Comparison of ENCODE assay signal across 10 mouse cellular contexts in the genomic region with DNA sequence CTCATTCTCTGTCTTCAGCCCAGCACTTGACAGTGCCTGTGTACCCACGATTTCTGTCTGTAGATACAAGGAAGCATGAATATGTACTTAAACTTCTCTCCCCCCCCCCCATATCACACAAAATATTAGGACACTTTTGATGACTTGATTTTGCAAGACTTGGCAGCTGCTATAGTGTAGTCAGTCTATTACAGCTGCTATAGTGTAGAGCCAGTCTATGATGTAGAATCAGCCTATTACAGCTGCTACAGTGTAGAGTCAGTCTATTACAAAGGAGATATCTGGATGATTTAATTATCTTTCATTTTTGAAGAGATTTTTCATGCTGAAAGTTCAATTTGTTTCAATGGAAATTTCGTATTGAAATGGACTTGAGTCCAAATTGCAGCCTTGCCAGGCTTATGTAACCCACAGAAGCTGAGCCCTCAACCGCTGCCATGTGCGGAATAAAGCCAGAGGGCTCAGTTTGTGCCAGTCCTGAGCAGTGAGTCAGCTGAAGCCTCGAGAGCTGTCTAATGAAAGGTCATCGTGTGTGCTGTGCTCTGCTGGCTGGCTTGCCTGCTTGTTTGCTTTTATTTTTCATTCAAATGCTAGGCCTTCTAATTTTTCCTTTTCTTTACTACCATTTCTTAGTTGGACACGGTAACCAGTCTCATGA. TPM values are rescaled to one million over a fixed set of nuclear protein-coding genes. Genes with fewer than 3 reads are reported as not detected.
A peak's percentile ranks its signal among the peaks of the same experiment; 100 is the strongest.
DNase-seq lines count a peak whose midpoint lies in the region; ATAC-seq lines count a peak whose summit lies in the region.
"Had no signal": no experiment of that assay in that cellular context is flagged by ENCODE, and none has a peak within 500 bp of the region (broad histone marks: within the 10 kb centered on the region; RNA-seq: fewer than 3 reads in every experiment).

No protein-coding gene starts in this region.

- no peaks in the 10 kb centered on the region for H3K36me3 ChIP-seq in kidney, embryonic 14.5 days (ENCODE audit: control insufficient read depth, insufficient read depth, low read length)
- no peaks in the 10 kb centered on the region for H3K36me3 ChIP-seq in neural tube, embryonic 15.5 days
- 0 out of 2 replicates have a peak, but pooled peaks cover 10% of the 10 kb centered on the region for H3K36me3 ChIP-seq in midbrain, embryonic 14.5 days (ENCODE audit: control insufficient read depth, insufficient read depth, low read length)
- H3K36me3 ChIP-seq: liver, embryonic 15.5 days had no signal

- no peaks in the 10 kb centered on the region for H3K9me3 ChIP-seq in kidney, embryonic 14.5 days (ENCODE audit: control insufficient read depth, low read length)
- no peaks in the 10 kb centered on the region for H3K9me3 ChIP-seq in neural tube, embryonic 15.5 days (replicated peaks)
- no peaks in the 10 kb centered on the region for H3K9me3 ChIP-seq in midbrain, embryonic 14.5 days (ENCODE audit: control insufficient read depth, low read length)
- H3K9me3 ChIP-seq: liver, embryonic 15.5 days had no signal

- no peaks in the 10 kb centered on the region for H3K27me3 ChIP-seq in kidney, embryonic 14.5 days (ENCODE audit: control insufficient read depth, insufficient read depth, low read length)
- H3K27me3 ChIP-seq in neural tube, embryonic 15.5 days (replicated peaks) = no peaks in the 10 kb centered on the region
- no peaks in the 10 kb centered on the region for H3K27me3 ChIP-seq in midbrain, embryonic 14.5 days (ENCODE audit: control insufficient read depth, insufficient read depth, low read length)
- H3K27me3 ChIP-seq: liver, embryonic 15.5 days had no signal

- no peak overlapping the region for H3K9ac ChIP-seq in kidney, embryonic 14.5 days (ENCODE audit: low read depth, low read length)
- no peak overlapping the region for H3K9ac ChIP-seq in neural tube, embryonic 15.5 days (replicated peaks)
- no peak overlapping the region for H3K9ac ChIP-seq in midbrain, embryonic 14.5 days (replicated peaks; ENCODE audit: low read length)
- H3K9ac ChIP-seq: liver, embryonic 15.5 days had no signal

- DNase-seq in kidney, adult 18-20 months = peak; percentile 68
- DNase-seq in adrenal gland, adult 8-10 months = peak; percentile 90
- peak; percentile 73 to 85 for DNase-seq in gastrocnemius, adult 8-10 months (ENCODE audit: low spot score in 2 of 2)
- peak; percentile 40 to 75 for DNase-seq in layer of hippocampus, postnatal 14 days (ENCODE audit: low spot score in 2 of 2)
- peak; percentile 25 for DNase-seq in right cerebral cortex, postnatal 14 days
- no peak for DNase-seq in midbrain, embryonic 14.5 days

- no peak for ATAC-seq in kidney, embryonic 14.5 days (ENCODE audit: low FRiP score, low TSS enrichment)
- no peak for ATAC-seq in neural tube, embryonic 15.5 days (ENCODE audit: low FRiP score)
- no peak for ATAC-seq in midbrain, embryonic 14.5 days (ENCODE audit: low FRiP score, low TSS enrichment)

- no peak overlapping the region for H3K4me2 ChIP-seq in kidney, embryonic 14.5 days (replicated peaks; ENCODE audit: low read depth, low read length)
- no peak overlapping the region for H3K4me2 ChIP-seq in neural tube, embryonic 15.5 days
- H3K4me2 ChIP-seq in midbrain, embryonic 14.5 days (ENCODE audit: low read length) = no peak overlapping the region
- H3K4me2 ChIP-seq: liver, embryonic 15.5 days had no signal

- H3K27ac ChIP-seq in kidney, embryonic 14.5 days (ENCODE audit: low read depth, low read length) = no peak overlapping the region
- H3K27ac ChIP-seq in neural tube, embryonic 15.5 days (replicated peaks) = no peak overlapping the region
- no peak overlapping the region for H3K27ac ChIP-seq in midbrain, embryonic 14.5 days (replicated peaks; ENCODE audit: low read depth, low read length)
- H3K27ac ChIP-seq: liver, embryonic 15.5 days had no signal

- no peak overlapping the region for H3K4me3 ChIP-seq in kidney, embryonic 14.5 days (ENCODE audit: low read length)
- H3K4me3 ChIP-seq in neural tube, embryonic 15.5 days (replicated peaks) = no peak overlapping the region
- no peak overlapping the region for H3K4me3 ChIP-seq in midbrain, embryonic 14.5 days (replicated peaks; ENCODE audit: low read depth, low read length)
- H3K4me3 ChIP-seq: liver, embryonic 15.5 days had no signal

- no peaks in the 10 kb centered on the region for H3K4me1 ChIP-seq in kidney, embryonic 14.5 days (ENCODE audit: control insufficient read depth, insufficient read depth, low read length)
- no peaks in the 10 kb centered on the region for H3K4me1 ChIP-seq in neural tube, embryonic 15.5 days
- no peaks in the 10 kb centered on the region for H3K4me1 ChIP-seq in midbrain, embryonic 14.5 days (ENCODE audit: control insufficient read depth, insufficient read depth, low read length)
- H3K4me1 ChIP-seq: liver, embryonic 15.5 days had no signal

- 88% methylated on average over 7 of the region's 7 CpGs for WGBS in kidney, embryonic 14.5 days
- 83% methylated on average over 7 of the region's 7 CpGs for WGBS in neural tube, embryonic 15.5 days
- WGBS in midbrain, embryonic 14.5 days = 81% methylated on average over 7 of the region's 7 CpGs

RNA-seq across cellular contexts. Expression of gene Abhd6, which starts 36.2 kb away (rescaled TPM):
- 25.4 and 25.7 TPM in 2 replicates for polyA plus RNA-seq in kidney, embryonic 14.5 days (2014; fragmentation: Nextera tagmentation; extraction: Ambion mirVana)
- 100 to 1,000 TPM in 2 of 4 experiments, 10 to 100 TPM in 2; 87.1 to 147 (median 102) TPM for total RNA-seq in adrenal gland, adult 8-10 months (2022)
- total RNA-seq in gastrocnemius, adult 8-10 months (2022) = 10 to 100 TPM in 1 of 4 experiments, 1 to 10 TPM in 3; 6.8 to 10.2 (median 8.3) TPM
- total RNA-seq in layer of hippocampus, postnatal 14 days (2021) = 10 to 100 TPM; 61.4 to 61.8 TPM
- 39.4 and 40.1 TPM in 2 replicates for polyA plus RNA-seq in neural tube, embryonic 15.5 days (2015; fragmentation: Nextera tagmentation; extraction: Ambion mirVana)
- polyA plus RNA-seq in midbrain, embryonic 14.5 days (2014; fragmentation: Nextera tagmentation; extraction: Ambion mirVana) = 31.0 and 31.6 TPM in 2 replicates
- total RNA-seq: MEL had no signal

RNA-seq across cellular contexts. Expression of gene Rpp14, which starts 41.2 kb away (rescaled TPM):
- polyA plus RNA-seq in kidney, embryonic 14.5 days (2014; fragmentation: Nextera tagmentation; extraction: Ambion mirVana) = 48.7 and 71.6 TPM in 2 replicates
- total RNA-seq in adrenal gland, adult 8-10 months (2022) = 10 to 100 TPM; 35.2 to 44.8 (median 41.3) TPM
- total RNA-seq in gastrocnemius, adult 8-10 months (2022) = 10 to 100 TPM; 31.3 to 35.1 (median 33.2) TPM
- 10 to 100 TPM; 24.5 to 25.4 TPM for total RNA-seq in layer of hippocampus, postnatal 14 days (2021)
- 43.1 and 57.9 TPM in 2 replicates for polyA plus RNA-seq in neural tube, embryonic 15.5 days (2015; fragmentation: Nextera tagmentation; extraction: Ambion mirVana)
- 52.1 and 59.6 TPM in 2 replicates for polyA plus RNA-seq in midbrain, embryonic 14.5 days (2014; fragmentation: Nextera tagmentation; extraction: Ambion mirVana)

RNA-seq across cellular contexts. Expression of gene Dnase1l3, which starts 44.5 kb away (rescaled TPM):
- polyA plus RNA-seq in kidney, embryonic 14.5 days (2014; fragmentation: Nextera tagmentation; extraction: Ambion mirVana) = 0.14 and 0.31 TPM in 2 replicates
- under 1 TPM; 0.37 to 0.78 (median 0.55) TPM for total RNA-seq in adrenal gland, adult 8-10 months (2022)
- total RNA-seq in gastrocnemius, adult 8-10 months (2022) = not detected
- not detected for total RNA-seq in layer of hippocampus, postnatal 14 days (2021)
- 0.08 and 1.6 TPM in 2 replicates for polyA plus RNA-seq in neural tube, embryonic 15.5 days (2015; fragmentation: Nextera tagmentation; extraction: Ambion mirVana)
- 0.09 TPM in 1 of 2 replicates, not detected in the other for polyA plus RNA-seq in midbrain, embryonic 14.5 days (2014; fragmentation: Nextera tagmentation; extraction: Ambion mirVana)
- total RNA-seq: MEL had no signal

RNA-seq across cellular contexts. Expression of gene Pxk, which starts 59.1 kb away (rescaled TPM):
- polyA plus RNA-seq in kidney, embryonic 14.5 days (2014; fragmentation: Nextera tagmentation; extraction: Ambion mirVana) = 25.2 and 32.2 TPM in 2 replicates
- total RNA-seq in adrenal gland, adult 8-10 months (2022) = 10 to 100 TPM; 62.3 to 72.3 (median 68.1) TPM
- 10 to 100 TPM; 11.4 to 14.9 (median 12.6) TPM for total RNA-seq in gastrocnemius, adult 8-10 months (2022)
- 10 to 100 TPM; 25.7 to 26.4 TPM for total RNA-seq in layer of hippocampus, postnatal 14 days (2021)
- 75.2 and 78.5 TPM in 2 replicates for polyA plus RNA-seq in neural tube, embryonic 15.5 days (2015; fragmentation: Nextera tagmentation; extraction: Ambion mirVana)
- polyA plus RNA-seq in midbrain, embryonic 14.5 days (2014; fragmentation: Nextera tagmentation; extraction: Ambion mirVana) = 48.4 and 57.1 TPM in 2 replicates

Comparison
In these comparisons a context has a peak if more than half of its experiments do, and no peak if none do; other contexts are left out.
1. RNA of gene Abhd6, which starts 36.2 kb away (total RNA-seq): 87.1 to 147 TPM in adrenal gland, adult 8-10 months and 61.4 to 61.8 TPM in layer of hippocampus, postnatal 14 days; 6.8 to 10.2 TPM in gastrocnemius, adult 8-10 months; every median in the first group is over 4 times any median in the second.